Mouse (Mus musculus) liver, embryonic 15.5 days (tissue): ENCODE results near the gene Gm20816. TPM values are rescaled to one million over a fixed set of nuclear protein-coding genes. Genes with fewer than 3 reads are reported as not detected.
"Not testable (repeated sequence)": the region's sequence is repeated elsewhere in the genome, so short reads cannot be mapped to it uniquely, and the experiment has no call there.

ENCODE experiments used
- ATAC-seq: fragments of 200-750 bp; cut with Nextera tagmentation; 2 replicates; pipeline ENCODE4 v1.8.0; 2017; ENCODE audit warnings: moderate number of reproducible peaks, mild to moderate bottlenecking, moderate library complexity; ENCODE audit not compliant: insufficient read depth
- H3K27ac ChIP-seq: fragments of 300-500 bp; sonication (generic); replicated peaks from 2 replicates; pipeline ENCODE4 v1.5.1; 2015; ENCODE audit warnings: mild to moderate bottlenecking, inconsistent platforms
- H3K27me3 ChIP-seq: fragments of 300-500 bp; sonication (generic); 2 replicates; pipeline ENCODE4 v1.6.1; 2015; ENCODE audit warnings: mild to moderate bottlenecking, inconsistent platforms
- H3K36me3 ChIP-seq: fragments of 300-500 bp; sonication (generic); replicated peaks from 2 replicates; pipeline ENCODE4 v1.6.1; 2015; ENCODE audit warnings: moderate library complexity, mild to moderate bottlenecking, inconsistent platforms
- H3K4me1 ChIP-seq: fragments of 300-500 bp; sonication (generic); replicated peaks from 2 replicates; pipeline ENCODE4 v1.6.1; 2015; ENCODE audit warnings: inconsistent platforms
- H3K4me2 ChIP-seq: fragments of 300-500 bp; sonication (generic); 2 replicates; pipeline ENCODE4 v1.6.1; 2015; ENCODE audit warnings: moderate library complexity, mild to moderate bottlenecking, inconsistent platforms
- H3K4me3 ChIP-seq: fragments of 300-500 bp; sonication (generic); replicated peaks from 2 replicates; pipeline ENCODE4 v1.5.1; 2015; ENCODE audit warnings: mild to moderate bottlenecking, inconsistent platforms
- H3K9ac ChIP-seq: fragments of 300-500 bp; sonication (generic); 2 replicates; pipeline ENCODE4 v1.6.1; 2015; ENCODE audit warnings: moderate library complexity, mild to moderate bottlenecking, inconsistent platforms
- H3K9me3 ChIP-seq: fragments of 300-500 bp; sonication (generic); replicated peaks from 2 replicates; pipeline ENCODE4 v1.6.1; 2016; ENCODE audit warnings: inconsistent platforms
- WGBS: fragments of 180-500 bp; shearing (Covaris S2); methylation state at CpG from one replicate; pipeline ENCODE4 v1.1.7; 2015; ENCODE audit warnings: mixed read lengths; ENCODE audit not compliant: insufficient replicate concordance; 5-methylcytosine and 5-hydroxymethylcytosine counted together
- polyA plus RNA-seq: library from polyadenylated mRNA; unstranded; fragments of >200 nt; fragmentation: Nextera tagmentation; extraction: Ambion mirVana; gene quantifications from 2 replicates; pipeline ENCODE4 v1.2.1, GENCODE M21; 2015

Gm20816 gene
- polyA plus RNA-seq: not detected in 2 replicates

- not testable (repeated sequence) for H3K4me2 ChIP-seq, H3K27me3 ChIP-seq, H3K9me3 ChIP-seq, H3K4me1 ChIP-seq, H3K9ac ChIP-seq, H3K27ac ChIP-seq, ATAC-seq, H3K4me3 ChIP-seq, H3K36me3 ChIP-seq
- WGBS: no CpG with 5 or more reads among the region's 3 CpGs
Observed at GRCm38 (mm10) chrY:68537655-68538054, at the start of gene Gm20816. Gene Gm20816, plus strand, starts transcription at chrY:68537955.

Other genes starting within 250 kb of the Gm20816 start
- not detected in 2 replicates for gene Gm20937, start 243.1 kb upstream of the Gm20816 start, polyA plus RNA-seq